Mouse (Mus musculus) thymus, adult 2 months (tissue): ENCODE measurements around the gene Zfp711.

ENCODE experiments used
- CTCF ChIP-seq: fragments of 200-500 bp; IDR thresholded peaks from 2 replicates; pipeline ENCODE4 v1.5.1; 2012; ENCODE audit warnings: mild to moderate bottlenecking, control low read depth, low read length, moderate library complexity, borderline replicate concordance; ENCODE audit not compliant: control insufficient read depth, poor library complexity, insufficient read depth; ENCODE audit errors: extremely low read depth
- POLR2A ChIP-seq: fragments of 200-500 bp; IDR thresholded peaks from 2 replicates; pipeline ENCODE4 v1.6.1; 2012; ENCODE audit warnings: mild to moderate bottlenecking, low read length, control low read depth, moderate library complexity; ENCODE audit not compliant: control insufficient read depth, poor library complexity, insufficient read depth; ENCODE audit errors: extremely low read depth

GRCm38 (mm10) chrX:112567716-112568115, 32.6 kb upstream of the Zfp711 start:
- TF ChIP-seq POLR2A (no peak), CTCF (no peak)
